Mouse (Mus musculus): ENCODE results near the gene Cnot10. TPM values are rescaled to one million over a fixed set of nuclear protein-coding genes. Genes with fewer than 3 reads are reported as not detected.

Cnot10 gene
- polyA plus RNA-seq, 1 experiment from 2014 or later, result 68.0 TPM

- no peak overlapping the region for H3K27ac ChIP-seq (ENCODE audit: low read depth, low read length)
- no peaks in the 10 kb centered on the region for H3K36me3 ChIP-seq (ENCODE audit: control insufficient read depth, insufficient read depth, low read length)
- no peaks in the 10 kb centered on the region for H3K4me1 ChIP-seq (ENCODE audit: control insufficient read depth, insufficient read depth, low read length)
- DNase-seq (ENCODE audit: low spot score) (no peak), ATAC-seq (ENCODE audit: insufficient read depth, low FRiP score, low TSS enrichment) (no peak)
- no peak overlapping the region for H3K9ac ChIP-seq (ENCODE audit: low read length)
- no peak overlapping the region for H3K4me3 ChIP-seq (ENCODE audit: low read depth, low read length)
- no peak overlapping the region for H3K4me2 ChIP-seq (ENCODE audit: low read depth)
- WGBS, result 90% methylated on average over 12 of the region's 12 CpGs
- H3K27me3 ChIP-seq (ENCODE audit: control insufficient read depth, insufficient read depth, low read length), result no peaks in the 10 kb centered on the region
- H3K9me3 ChIP-seq (ENCODE audit: control insufficient read depth, low read length), result no peaks in the 10 kb centered on the region
Observed at GRCm38 (mm10) chr9:114646556-114647505, 6.8 kb upstream of the Cnot10 start.

GRCm38 (mm10) chr9:114639186-114639748 is 717 bp downstream of the Cnot10 start:
- H3K4me3 ChIP-seq (ENCODE audit: low read depth, low read length), result peak overlapping the region; percentile 83
- H3K36me3 ChIP-seq (ENCODE audit: control insufficient read depth, insufficient read depth, low read length), result no peaks in the 10 kb centered on the region
- H3K27ac ChIP-seq (ENCODE audit: low read depth, low read length), result peak overlapping the region; percentile 73; the same call in 1 of the 2 replicates
- peak overlapping the region; percentile 72 for H3K4me2 ChIP-seq (ENCODE audit: low read depth)
- no peaks in the 10 kb centered on the region for H3K9me3 ChIP-seq (ENCODE audit: control insufficient read depth, low read length)
- WGBS, result 14% methylated on average over 18 of the region's 18 CpGs
- DNase-seq (ENCODE audit: low spot score), result no peak
- no peaks in the 10 kb centered on the region for H3K27me3 ChIP-seq (ENCODE audit: control insufficient read depth, insufficient read depth, low read length)
- peak overlapping the region; percentile 73 for H3K9ac ChIP-seq (ENCODE audit: low read length)
- 0 out of 2 replicates have a peak, but pooled peaks cover 3% of the 10 kb centered on the region for H3K4me1 ChIP-seq (ENCODE audit: control insufficient read depth, insufficient read depth, low read length)
- peak; percentile 2; the same call in 1 of the 2 replicates for ATAC-seq (ENCODE audit: insufficient read depth, low FRiP score, low TSS enrichment)

GRCm38 (mm10) chr9:114636751-114637150 is 3.2 kb downstream of the Cnot10 start:
- Histone ChIP-seq H3K27me3 (ENCODE audit: control insufficient read depth, insufficient read depth, low read length) (no peaks in the 10 kb centered on the region), H3K27ac (ENCODE audit: low read depth, low read length) (no peak overlapping the region), H3K4me2 (ENCODE audit: low read depth) (no peak overlapping the region), H3K4me3 (ENCODE audit: low read depth, low read length) (no peak overlapping the region), H3K9ac (ENCODE audit: low read length) (no peak overlapping the region), H3K4me1 (ENCODE audit: control insufficient read depth, insufficient read depth, low read length) (0 out of 2 replicates have a peak, but pooled peaks cover 3% of the 10 kb centered on the region), H3K9me3 (ENCODE audit: control insufficient read depth, low read length) (no peaks in the 10 kb centered on the region), H3K36me3 (ENCODE audit: control insufficient read depth, insufficient read depth, low read length) (no peaks in the 10 kb centered on the region)
- 87% methylated on average over 3 of the region's 3 CpGs for WGBS
- ATAC-seq (ENCODE audit: insufficient read depth, low FRiP score, low TSS enrichment) (no peak), DNase-seq (ENCODE audit: low spot score) (no peak)

- no peaks in the 10 kb centered on the region for H3K9me3 ChIP-seq (ENCODE audit: control insufficient read depth, low read length)
- no peak overlapping the region for H3K9ac ChIP-seq (ENCODE audit: low read length)
- 99% methylated on average over 4 of the region's 4 CpGs for WGBS
- ATAC-seq (ENCODE audit: insufficient read depth, low FRiP score, low TSS enrichment), result no peak
- H3K27ac ChIP-seq (ENCODE audit: low read depth, low read length), result no peak overlapping the region
- no peak for DNase-seq (ENCODE audit: low spot score)
- H3K4me3 ChIP-seq (ENCODE audit: low read depth, low read length), result no peak overlapping the region
- no peaks in the 10 kb centered on the region for H3K27me3 ChIP-seq (ENCODE audit: control insufficient read depth, insufficient read depth, low read length)
- 0 out of 2 replicates have a peak, but pooled peaks cover 3% of the 10 kb centered on the region for H3K4me1 ChIP-seq (ENCODE audit: control insufficient read depth, insufficient read depth, low read length)
- no peaks in the 10 kb centered on the region for H3K36me3 ChIP-seq (ENCODE audit: control insufficient read depth, insufficient read depth, low read length)
- H3K4me2 ChIP-seq (ENCODE audit: low read depth), result no peak overlapping the region
Observed at GRCm38 (mm10) chr9:114636150-114636549, 3.8 kb downstream of the Cnot10 start.

- DNase-seq (ENCODE audit: low spot score) (no peak), ATAC-seq (ENCODE audit: insufficient read depth, low FRiP score, low TSS enrichment) (no peak)
- H3K9ac ChIP-seq (ENCODE audit: low read length), result no peak overlapping the region
- H3K9me3 ChIP-seq (ENCODE audit: control insufficient read depth, low read length), result no peaks in the 10 kb centered on the region
- WGBS, result 75% methylated on average over 4 of the region's 4 CpGs
- H3K27me3 ChIP-seq (ENCODE audit: control insufficient read depth, insufficient read depth, low read length), result no peaks in the 10 kb centered on the region
- H3K4me3 ChIP-seq (ENCODE audit: low read depth, low read length), result no peak overlapping the region
- no peak overlapping the region for H3K27ac ChIP-seq (ENCODE audit: low read depth, low read length)
- no peaks in the 10 kb centered on the region for H3K4me1 ChIP-seq (ENCODE audit: control insufficient read depth, insufficient read depth, low read length)
- H3K4me2 ChIP-seq (ENCODE audit: low read depth), result no peak overlapping the region
- H3K36me3 ChIP-seq (ENCODE audit: control insufficient read depth, insufficient read depth, low read length), result no peaks in the 10 kb centered on the region
Observed at GRCm38 (mm10) chr9:114632331-114632730, 7.7 kb downstream of the Cnot10 start.

- Histone ChIP-seq H3K36me3 (ENCODE audit: control insufficient read depth, insufficient read depth, low read length) (peaks cover 5% of the 10 kb centered on the region), H3K27me3 (ENCODE audit: control insufficient read depth, insufficient read depth, low read length) (no peaks in the 10 kb centered on the region), H3K9ac (ENCODE audit: low read length) (no peak overlapping the region), H3K27ac (ENCODE audit: low read depth, low read length) (no peak overlapping the region), H3K4me2 (ENCODE audit: low read depth) (no peak overlapping the region), H3K4me1 (ENCODE audit: control insufficient read depth, insufficient read depth, low read length) (no peaks in the 10 kb centered on the region), H3K4me3 (ENCODE audit: low read depth, low read length) (no peak overlapping the region), H3K9me3 (ENCODE audit: control insufficient read depth, low read length) (no peaks in the 10 kb centered on the region)
- DNase-seq (ENCODE audit: low spot score) (no peak), ATAC-seq (ENCODE audit: insufficient read depth, low FRiP score, low TSS enrichment) (no peak)
- 75% methylated on average over 4 of the region's 4 CpGs for WGBS
Observed at GRCm38 (mm10) chr9:114626726-114627125, 13.3 kb downstream of the Cnot10 start.

GRCm38 (mm10) chr9:114624178-114624577 is 15.8 kb downstream of the Cnot10 start:
- DNase-seq (ENCODE audit: low spot score) (no peak), ATAC-seq (ENCODE audit: insufficient read depth, low FRiP score, low TSS enrichment) (no peak)
- no peak overlapping the region for H3K27ac ChIP-seq (ENCODE audit: low read depth, low read length)
- no peaks in the 10 kb centered on the region for H3K27me3 ChIP-seq (ENCODE audit: control insufficient read depth, insufficient read depth, low read length)
- H3K9ac ChIP-seq (ENCODE audit: low read length), result no peak overlapping the region
- no peak overlapping the region for H3K4me3 ChIP-seq (ENCODE audit: low read depth, low read length)
- no peaks in the 10 kb centered on the region for H3K9me3 ChIP-seq (ENCODE audit: control insufficient read depth, low read length)
- H3K4me1 ChIP-seq (ENCODE audit: control insufficient read depth, insufficient read depth, low read length), result no peaks in the 10 kb centered on the region
- no peak overlapping the region for H3K4me2 ChIP-seq (ENCODE audit: low read depth)
- peaks cover 8% of the 10 kb centered on the region for H3K36me3 ChIP-seq (ENCODE audit: control insufficient read depth, insufficient read depth, low read length)
- 98% methylated on average over 6 of the region's 6 CpGs for WGBS

GRCm38 (mm10) chr9:114621149-114621548 is 18.8 kb downstream of the Cnot10 start:
- no peak for ATAC-seq (ENCODE audit: insufficient read depth, low FRiP score, low TSS enrichment)
- H3K27me3 ChIP-seq (ENCODE audit: control insufficient read depth, insufficient read depth, low read length), result no peaks in the 10 kb centered on the region
- WGBS, result 94% methylated on average over 5 of the region's 5 CpGs

More at GRCm38 (mm10) chr9:114621149-114621548, 18.8 kb downstream of the Cnot10 start:
- H3K36me3 ChIP-seq (ENCODE audit: control insufficient read depth, insufficient read depth, low read length), result peaks cover 10% of the 10 kb centered on the region
- H3K9ac ChIP-seq (ENCODE audit: low read length), result no peak overlapping the region
- no peak overlapping the region for H3K4me2 ChIP-seq (ENCODE audit: low read depth)
- no peak overlapping the region for H3K4me3 ChIP-seq (ENCODE audit: low read depth, low read length)
- no peaks in the 10 kb centered on the region for H3K4me1 ChIP-seq (ENCODE audit: control insufficient read depth, insufficient read depth, low read length)
- no peak overlapping the region for H3K27ac ChIP-seq (ENCODE audit: low read depth, low read length)
- no peak for DNase-seq (ENCODE audit: low spot score)
- H3K9me3 ChIP-seq (ENCODE audit: control insufficient read depth, low read length), result no peaks in the 10 kb centered on the region
